Mouse (Mus musculus) spleen, adult 2 months (tissue): ENCODE measurements around the gene Nenf.

Source experiments
- CTCF ChIP-seq: fragments of 200-500 bp; IDR thresholded peaks from 2 replicates; pipeline ENCODE4 v1.5.1; 2011; ENCODE audit warnings: mild to moderate bottlenecking, inconsistent platforms; ENCODE audit not compliant: insufficient read depth, insufficient read length, insufficient replicate concordance; ENCODE audit errors: extremely low read depth
- POLR2A ChIP-seq: fragments of 200-500 bp; IDR thresholded peaks from 2 replicates; pipeline ENCODE4 v1.6.1; 2011; ENCODE audit warnings: low read depth, low read length, inconsistent platforms

DNA sequence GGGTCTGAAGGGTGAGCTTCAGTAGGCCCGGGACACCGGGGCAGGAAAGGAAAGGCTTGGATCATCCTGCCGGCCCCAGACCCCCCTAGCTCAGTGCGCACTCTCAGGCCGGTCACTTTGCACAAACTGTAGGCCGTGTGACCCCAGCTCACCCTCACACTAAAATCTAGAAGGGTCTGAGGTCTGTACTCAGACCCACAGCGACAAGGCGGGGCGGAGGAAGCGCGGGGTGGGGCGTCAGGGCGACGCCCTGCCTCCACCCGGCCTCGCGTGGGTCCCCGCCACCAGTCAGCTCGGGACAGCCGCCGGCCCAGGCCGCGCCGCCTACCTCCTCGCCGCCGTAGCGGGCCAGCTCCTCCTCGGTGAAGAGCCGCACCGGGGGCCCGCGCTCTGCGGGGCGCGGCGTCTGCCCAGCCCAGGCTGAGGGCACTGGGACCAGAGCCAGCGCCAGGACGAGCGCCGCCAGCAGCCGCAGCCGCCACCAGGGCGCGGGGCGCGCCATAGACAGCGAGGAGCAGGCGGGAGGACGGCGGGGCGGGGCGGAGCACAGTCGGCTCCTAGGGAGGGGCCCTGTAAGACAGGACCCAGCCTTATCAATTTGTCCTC, at the start of gene Nenf:
- no peak for TF ChIP-seq CTCF
- TF ChIP-seq POLR2A = peak; percentile 77
